Mouse (Mus musculus) monocyte, adult 5-6 weeks (primary cell): ENCODE data around the gene Swap70. TPM values are rescaled to one million over a fixed set of nuclear protein-coding genes. Genes with fewer than 3 reads are reported as not detected.
"Not testable (repeated sequence)": the region's sequence is repeated elsewhere in the genome, so short reads cannot be mapped to it uniquely, and the experiment has no call there.

Experiments used
- ATAC-seq: fragments of 153-309, 156-312 bp; replicated peaks from 2 replicates; pipeline ENCODE4 v1.8.0; 2017; ENCODE audit warnings: mild to moderate bottlenecking; ENCODE audit not compliant: low TSS enrichment, insufficient number of reproducible peaks, severe bottlenecking, poor library complexity, low FRiP score
- total RNA-seq: library from RNA; stranded (forward); fragments of 200-1000, 200-491, 200-594 nt; gene quantifications from 3 replicates; pipeline ENCODE4 v1.2.3, GENCODE M21; 2017

Gene Swap70
- total RNA-seq, 1 experiment from 2014 or later = 118 TPM

DNA sequence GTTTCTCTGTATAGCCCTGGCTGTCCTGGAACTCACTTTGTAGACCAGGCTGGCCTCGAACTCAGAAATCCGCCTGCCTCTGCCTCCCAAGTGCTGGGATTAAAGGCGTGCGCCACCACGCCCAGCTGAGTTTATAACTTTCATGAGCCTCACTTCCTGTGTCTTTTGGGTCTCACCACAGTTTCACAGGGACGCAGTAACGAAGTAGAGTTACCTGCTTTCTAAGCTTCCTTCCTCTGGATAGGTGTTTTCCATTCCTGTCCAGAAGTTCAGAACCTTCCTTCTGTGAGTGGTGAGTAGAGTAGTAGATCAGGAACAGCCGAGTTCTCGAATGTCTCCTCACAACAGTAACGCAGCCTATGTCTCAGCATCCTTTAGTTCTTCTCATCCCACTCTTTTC lies 9.6 kb downstream of the Swap70 start:
- ATAC-seq = not testable (repeated sequence)

- ATAC-seq = no peak
These were observed 14.6 kb downstream of the Swap70 start for GRCm38 (mm10) chr7:110236085-110236484.

DNA sequence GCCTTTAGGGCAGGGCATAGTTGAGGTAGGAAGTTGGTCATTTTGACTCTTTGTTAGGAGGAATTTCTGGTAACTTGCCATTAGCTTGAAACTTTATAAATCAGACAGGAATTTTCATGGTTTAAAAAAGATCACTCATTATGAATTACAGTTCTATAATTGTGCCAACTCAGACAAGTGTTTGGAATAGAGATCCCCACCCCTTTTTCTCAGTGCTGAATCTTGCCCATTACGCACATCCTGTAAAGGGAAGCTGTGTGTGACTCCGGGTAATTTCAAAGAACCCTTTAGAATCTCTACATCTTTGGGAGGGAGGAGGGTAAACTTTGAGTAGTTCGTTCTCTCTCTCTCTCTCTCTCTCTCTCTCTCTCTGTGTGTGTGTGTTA lies 15.9 kb downstream of the Swap70 start:
- no peak for ATAC-seq

GRCm38 (mm10) chr7:110237837-110238451 lies 16.4 kb downstream of the Swap70 start:
- ATAC-seq = no peak

- ATAC-seq = no peak
These were observed 18.1 kb downstream of the Swap70 start for GRCm38 (mm10) chr7:110239590-110239989.

DNA sequence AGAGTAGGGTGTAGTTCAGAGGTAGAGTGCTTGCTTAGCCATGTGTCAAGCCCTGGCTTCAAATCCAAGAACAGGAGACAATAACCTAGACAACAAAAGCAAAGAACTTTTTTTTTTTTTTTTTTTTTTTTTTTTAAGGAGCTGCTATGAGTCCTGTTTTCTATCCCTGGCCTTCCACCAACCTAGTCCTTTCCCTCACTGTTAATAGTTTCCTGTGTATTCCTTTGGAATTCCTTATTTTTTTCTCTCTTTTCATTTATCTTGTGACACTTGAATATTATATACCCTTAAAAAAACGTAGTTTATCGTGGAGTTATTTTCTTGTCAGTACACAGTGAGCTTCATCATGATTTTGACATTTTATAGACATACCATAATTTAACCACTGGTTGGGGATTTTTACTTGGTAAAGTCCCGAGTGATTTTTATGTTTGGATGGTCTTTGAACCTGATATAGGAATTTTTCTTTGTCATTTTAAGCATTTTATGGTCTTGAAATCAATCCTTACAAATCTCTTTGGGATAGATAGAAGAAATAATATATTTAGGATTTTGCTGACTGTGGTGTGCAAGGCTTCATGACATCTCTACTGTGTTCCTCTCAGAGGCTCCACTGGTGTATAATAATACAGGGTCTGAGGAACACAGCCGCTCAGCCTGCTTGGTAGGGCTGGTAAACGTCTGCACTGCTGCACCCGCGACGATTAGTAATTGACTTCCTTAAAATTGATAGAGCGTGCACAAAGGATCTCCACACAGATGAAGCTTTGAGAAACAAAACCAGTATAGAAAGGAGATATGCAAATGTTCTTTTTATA lies 20.2 kb downstream of the Swap70 start:
- ATAC-seq = peak; percentile 60; the same call in 1 of the 2 replicates

GRCm38 (mm10) chr7:110242290-110242581 lies 20.7 kb downstream of the Swap70 start:
- no peak for ATAC-seq

DNA sequence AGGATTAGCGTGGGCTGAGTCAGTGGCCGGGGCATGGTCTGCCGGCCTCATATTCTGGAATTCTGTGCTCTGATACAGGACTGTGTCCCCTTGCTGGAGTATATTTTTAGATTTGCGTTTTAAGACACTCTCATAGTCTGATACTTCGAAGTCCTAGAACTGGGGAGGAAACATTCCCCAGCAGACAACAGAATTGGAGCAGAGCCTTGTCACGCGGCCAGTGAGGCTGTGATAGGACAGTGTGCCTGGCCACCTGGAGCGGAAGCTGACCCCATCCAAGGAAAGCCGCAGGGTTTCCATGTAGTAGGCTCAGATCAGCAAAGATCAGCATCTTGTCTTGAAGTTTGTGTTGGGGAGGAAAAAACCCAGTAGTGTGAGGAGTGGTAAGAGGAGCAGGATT lies 23.6 kb downstream of the Swap70 start:
- no peak for ATAC-seq

DNA sequence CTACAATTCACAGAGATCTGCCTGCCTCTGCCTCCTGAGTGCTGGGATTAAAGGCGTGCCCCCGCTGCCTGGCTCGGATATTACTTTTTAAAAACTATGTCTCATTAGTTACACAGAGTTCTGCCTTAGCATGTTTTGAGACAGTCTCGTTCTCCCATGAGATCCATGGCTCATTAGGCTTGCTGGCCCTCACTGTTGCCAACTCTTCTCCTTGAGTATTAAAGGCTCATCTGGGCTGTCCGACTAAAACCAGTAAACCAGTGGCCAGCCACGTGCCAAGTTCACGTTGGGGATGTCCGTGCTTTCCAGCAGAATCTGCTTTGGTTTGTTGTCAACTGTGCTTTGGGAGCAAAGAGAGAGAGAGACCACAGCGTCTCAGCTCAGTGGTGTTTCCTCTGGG lies 25.0 kb downstream of the Swap70 start:
- ATAC-seq = no peak

GRCm38 (mm10) chr7:110247801-110248200 lies 26.3 kb downstream of the Swap70 start:
- no peak for ATAC-seq

- no peak for ATAC-seq
These were observed 27.2 kb downstream of the Swap70 start for GRCm38 (mm10) chr7:110248677-110249076.

GRCm38 (mm10) chr7:110253861-110254260 lies 32.4 kb downstream of the Swap70 start:
- no peak for ATAC-seq

- ATAC-seq = no peak
These were observed 32.9 kb downstream of the Swap70 start for GRCm38 (mm10) chr7:110254395-110254794.

DNA sequence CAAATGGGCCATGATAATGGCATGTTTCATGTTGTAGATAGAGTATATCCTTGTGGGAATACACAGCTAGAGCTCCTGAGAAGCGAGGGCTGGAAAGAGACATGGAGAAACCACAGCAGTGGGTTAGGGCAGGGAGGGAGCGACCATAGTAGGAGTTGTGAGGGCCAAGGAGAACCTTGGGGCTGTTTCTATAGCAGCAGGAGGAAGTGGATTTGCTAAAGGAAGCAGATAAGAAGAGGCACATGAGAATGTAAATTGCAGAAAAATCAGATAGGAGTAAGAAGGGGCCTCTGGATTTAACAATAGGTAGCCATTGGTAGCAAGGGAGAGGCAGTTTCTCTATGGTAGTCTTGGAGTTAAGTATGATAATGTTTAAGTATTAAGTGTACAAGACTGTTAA lies 35.5 kb downstream of the Swap70 start:
- ATAC-seq = no peak

GRCm38 (mm10) chr7:110258196-110258950 lies 36.9 kb downstream of the Swap70 start:
- no peak for ATAC-seq

DNA sequence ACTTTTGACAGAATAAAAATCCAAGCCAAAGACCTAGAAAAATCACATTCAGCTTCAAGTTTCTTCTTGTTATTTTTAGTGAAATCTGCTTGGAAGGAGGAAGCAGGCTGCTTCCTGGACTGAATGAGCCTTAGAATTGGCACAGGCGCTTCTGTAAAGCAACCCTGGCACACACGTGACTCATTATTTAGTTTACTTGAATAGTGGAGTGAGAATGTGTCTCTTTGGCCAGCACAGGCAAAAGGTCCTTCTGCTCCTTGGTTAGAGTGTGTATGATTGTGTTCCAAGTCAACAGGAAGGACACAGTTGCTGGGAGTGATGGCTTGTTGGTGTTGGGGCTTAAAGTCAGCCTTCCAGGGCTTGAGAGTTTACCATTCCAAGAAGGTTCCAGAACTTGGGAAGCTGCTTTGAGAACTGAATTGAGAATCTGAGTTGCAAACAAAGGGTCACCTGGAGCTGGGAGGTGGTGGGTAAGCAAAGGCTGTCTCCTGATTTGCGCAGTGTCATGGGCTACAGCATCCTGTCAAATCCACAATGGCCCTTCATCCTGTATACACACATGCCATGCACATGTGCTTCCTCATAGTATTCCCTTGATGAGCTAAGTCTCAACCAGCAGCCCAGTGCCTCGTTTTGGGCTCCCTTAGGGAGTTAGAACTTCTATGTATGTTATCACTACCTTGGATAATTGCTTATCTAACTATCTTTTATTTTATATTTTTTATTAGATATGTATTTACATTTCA lies 38.6 kb downstream of the Swap70 start:
- no peak for ATAC-seq

GRCm38 (mm10) chr7:110261807-110262206 lies 40.3 kb downstream of the Swap70 start:
- no peak for ATAC-seq

GRCm38 (mm10) chr7:110262661-110263060 lies 41.1 kb downstream of the Swap70 start:
- no peak for ATAC-seq

DNA sequence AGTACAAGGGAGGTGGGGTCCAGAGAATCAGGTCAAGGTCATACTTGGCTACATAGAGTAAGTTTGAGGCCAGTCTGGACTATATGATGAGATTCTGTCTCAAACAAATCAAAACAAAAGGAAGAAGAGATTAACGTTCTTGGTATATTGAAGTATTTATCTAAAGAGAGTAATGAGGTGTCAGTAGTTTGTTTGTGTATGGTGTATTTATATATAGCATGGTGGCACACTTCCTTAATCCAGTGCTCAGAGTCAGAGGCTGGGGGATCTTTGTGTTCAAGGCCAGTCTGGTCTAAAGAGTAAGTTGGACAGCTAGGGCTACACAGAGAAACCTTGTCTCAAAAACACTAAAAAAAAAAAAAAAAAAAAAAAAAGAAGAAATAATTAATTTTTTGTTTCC lies 42.0 kb downstream of the Swap70 start:
- no peak for ATAC-seq
